Mouse (Mus musculus): ENCODE measurements around the gene Hist1h2af. TPM values are rescaled to one million over a fixed set of nuclear protein-coding genes. Genes with fewer than 3 reads are reported as not detected.

Gene Hist1h2af
- polyA plus RNA-seq, 1 experiment: 68.8 TPM

- Histone ChIP-seq H3K9me3 (replicated peaks; ENCODE audit: control insufficient read depth, insufficient read depth, low read length, poor library complexity, severe bottlenecking) (no peaks in the 10 kb centered on the region), H3K9ac (ENCODE audit: low read depth, poor library complexity, severe bottlenecking) (peak overlapping the region; percentile 44; the same call in 1 of the 2 replicates), H3K4me1 (ENCODE audit: control insufficient read depth, insufficient read depth, low read length) (peaks cover 8% of the 10 kb centered on the region), H3K27ac (ENCODE audit: insufficient read depth, low read length) (peak overlapping the region; percentile 86), H3K4me3 (ENCODE audit: low read depth, low read length) (peak overlapping the region; percentile 99), H3K27me3 (ENCODE audit: control insufficient read depth, insufficient read depth, low read length, poor library complexity, severe bottlenecking) (no peaks in the 10 kb centered on the region), H3K36me3 (ENCODE audit: control insufficient read depth, insufficient read depth, low read length, poor library complexity, severe bottlenecking) (no peaks in the 10 kb centered on the region)
- TF ChIP-seq EP300 (IDR thresholded peaks at IDR 0.05; ENCODE audit: insufficient read depth, low read depth, low read length): 0 out of 2 replicates have a peak, but pooled peaks have one; percentile 19
- TF ChIP-seq CTCF (IDR thresholded peaks at IDR 0.05; ENCODE audit: low read depth, low read length): no peak
Measured at GRCm38 (mm10) chr13:23516822-23517602, 16.7 kb upstream of the Hist1h2af start.

DNA sequence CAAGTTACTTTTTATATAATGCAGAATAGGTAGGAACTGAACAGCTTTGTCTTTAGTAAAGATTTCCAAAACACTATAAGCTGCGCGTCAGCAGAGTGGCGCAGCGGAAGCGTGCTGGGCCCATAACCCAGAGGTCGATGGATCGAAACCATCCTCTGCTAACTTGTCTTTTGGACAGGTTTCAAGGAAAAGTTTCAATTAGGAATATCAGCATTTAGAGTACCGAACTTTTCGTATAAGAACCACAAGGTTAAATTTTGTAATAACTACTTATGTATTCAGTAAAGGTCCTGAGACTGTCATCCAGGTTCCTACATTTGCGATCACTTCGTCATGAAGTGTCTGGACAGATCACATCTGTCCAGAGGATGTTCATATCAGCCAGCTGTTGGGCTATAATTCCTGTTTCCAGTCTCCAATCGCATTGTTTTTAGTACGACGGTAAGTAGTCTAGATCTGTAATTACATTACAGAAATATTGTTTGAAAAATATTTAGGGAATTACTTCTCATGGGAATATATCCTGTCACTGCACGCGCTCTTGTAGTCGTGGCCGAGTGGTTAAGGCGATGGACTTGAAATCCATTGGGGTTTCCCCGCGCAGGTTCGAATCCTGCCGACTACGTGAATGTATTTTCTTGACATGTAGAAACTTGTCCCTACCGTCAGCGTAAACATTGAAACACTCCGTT is 16.0 kb upstream of the Hist1h2af start:
- Histone ChIP-seq H3K4me1 (ENCODE audit: control insufficient read depth, insufficient read depth, low read length) (peaks cover 6% of the 10 kb centered on the region), H3K36me3 (ENCODE audit: control insufficient read depth, insufficient read depth, low read length, poor library complexity, severe bottlenecking) (no peaks in the 10 kb centered on the region), H3K4me3 (ENCODE audit: low read depth, low read length) (peak overlapping the region; percentile 99), H3K27ac (ENCODE audit: insufficient read depth, low read length) (peak overlapping the region; percentile 97), H3K9ac (ENCODE audit: low read depth, poor library complexity, severe bottlenecking) (peak overlapping the region; percentile 96), H3K9me3 (replicated peaks; ENCODE audit: control insufficient read depth, insufficient read depth, low read length, poor library complexity, severe bottlenecking) (no peaks in the 10 kb centered on the region), H3K27me3 (ENCODE audit: control insufficient read depth, insufficient read depth, low read length, poor library complexity, severe bottlenecking) (no peaks in the 10 kb centered on the region)
- no peak for TF ChIP-seq POLR2A (IDR thresholded peaks at IDR 0.05; ENCODE audit: insufficient read depth, low read length)
- no peak for TF ChIP-seq CTCF (IDR thresholded peaks at IDR 0.05; ENCODE audit: low read depth, low read length)
- 0 out of 2 replicates have a peak, but pooled peaks have one; percentile 34 for TF ChIP-seq EP300 (IDR thresholded peaks at IDR 0.05; ENCODE audit: insufficient read depth, low read depth, low read length)

DNA sequence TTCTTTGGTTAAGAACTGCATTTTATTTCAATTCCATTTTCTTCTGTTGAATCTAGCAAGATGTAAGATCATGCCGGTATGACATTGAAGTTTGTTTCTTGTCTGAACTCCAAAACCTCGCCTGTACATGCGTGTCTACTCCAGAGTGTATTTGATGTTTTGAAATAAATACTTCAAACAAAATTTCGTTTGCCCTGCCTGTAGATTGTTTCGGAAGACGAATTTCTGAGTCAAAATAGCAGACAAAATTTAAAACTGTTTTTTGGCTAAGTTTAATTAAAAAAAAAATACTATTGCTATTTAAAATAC is 15.5 kb upstream of the Hist1h2af start:
- Histone ChIP-seq H3K27ac (ENCODE audit: insufficient read depth, low read length) (peak overlapping the region; percentile 97), H3K36me3 (ENCODE audit: control insufficient read depth, insufficient read depth, low read length, poor library complexity, severe bottlenecking) (no peaks in the 10 kb centered on the region), H3K4me1 (ENCODE audit: control insufficient read depth, insufficient read depth, low read length) (peaks cover 4% of the 10 kb centered on the region), H3K9me3 (replicated peaks; ENCODE audit: control insufficient read depth, insufficient read depth, low read length, poor library complexity, severe bottlenecking) (no peaks in the 10 kb centered on the region), H3K4me3 (ENCODE audit: low read depth, low read length) (peak overlapping the region; percentile 67), H3K9ac (ENCODE audit: low read depth, poor library complexity, severe bottlenecking) (peak overlapping the region; percentile 96), H3K27me3 (ENCODE audit: control insufficient read depth, insufficient read depth, low read length, poor library complexity, severe bottlenecking) (no peaks in the 10 kb centered on the region)
- TF ChIP-seq EP300 (IDR thresholded peaks at IDR 0.05; ENCODE audit: insufficient read depth, low read depth, low read length) (no peak), CTCF (IDR thresholded peaks at IDR 0.05; ENCODE audit: low read depth, low read length) (no peak), POLR2A (IDR thresholded peaks at IDR 0.05; ENCODE audit: insufficient read depth, low read length) (no peak)

GRCm38 (mm10) chr13:23518885-23519284 is 14.8 kb upstream of the Hist1h2af start:
- Histone ChIP-seq H3K9me3 (replicated peaks; ENCODE audit: control insufficient read depth, insufficient read depth, low read length, poor library complexity, severe bottlenecking) (no peaks in the 10 kb centered on the region), H3K9ac (ENCODE audit: low read depth, poor library complexity, severe bottlenecking) (peak overlapping the region; percentile 96), H3K4me3 (ENCODE audit: low read depth, low read length) (peak overlapping the region; percentile 34), H3K4me1 (ENCODE audit: control insufficient read depth, insufficient read depth, low read length) (no peaks in the 10 kb centered on the region), H3K36me3 (ENCODE audit: control insufficient read depth, insufficient read depth, low read length, poor library complexity, severe bottlenecking) (no peaks in the 10 kb centered on the region), H3K27me3 (ENCODE audit: control insufficient read depth, insufficient read depth, low read length, poor library complexity, severe bottlenecking) (no peaks in the 10 kb centered on the region), H3K27ac (ENCODE audit: insufficient read depth, low read length) (peak overlapping the region; percentile 78)
- no peak for TF ChIP-seq CTCF (IDR thresholded peaks at IDR 0.05; ENCODE audit: low read depth, low read length)

DNA sequence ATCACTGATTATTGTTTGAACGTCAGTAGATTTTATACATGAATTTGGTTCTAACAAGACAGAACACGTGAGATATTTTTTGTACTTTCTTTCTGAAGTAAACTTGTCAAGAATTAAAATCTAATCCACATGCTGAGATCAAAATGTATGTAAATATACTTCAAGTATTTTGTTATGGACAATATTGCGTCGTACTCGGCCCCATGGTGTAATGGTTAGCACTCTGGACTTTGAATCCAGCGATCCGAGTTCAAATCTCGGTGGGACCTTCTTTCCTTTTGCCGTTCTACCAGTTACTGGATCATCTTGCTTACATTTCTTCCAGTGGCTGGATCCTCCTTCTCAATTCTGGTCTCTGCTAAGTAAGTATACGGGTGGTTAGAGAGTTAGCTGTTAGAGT is 14.3 kb upstream of the Hist1h2af start:
- no peaks in the 10 kb centered on the region for H3K27me3 ChIP-seq (ENCODE audit: control insufficient read depth, insufficient read depth, low read length, poor library complexity, severe bottlenecking)
- TF ChIP-seq POLR2A (IDR thresholded peaks at IDR 0.05; ENCODE audit: insufficient read depth, low read length) (no peak), CTCF (IDR thresholded peaks at IDR 0.05; ENCODE audit: low read depth, low read length) (no peak), EP300 (IDR thresholded peaks at IDR 0.05; ENCODE audit: insufficient read depth, low read depth, low read length) (no peak)
- peak overlapping the region; percentile 78 for H3K27ac ChIP-seq (ENCODE audit: insufficient read depth, low read length)
- H3K4me3 ChIP-seq (ENCODE audit: low read depth, low read length): peak overlapping the region; percentile 34
- H3K9me3 ChIP-seq (replicated peaks; ENCODE audit: control insufficient read depth, insufficient read depth, low read length, poor library complexity, severe bottlenecking): no peaks in the 10 kb centered on the region
- no peaks in the 10 kb centered on the region for H3K36me3 ChIP-seq (ENCODE audit: control insufficient read depth, insufficient read depth, low read length, poor library complexity, severe bottlenecking)
- peak overlapping the region; percentile 96 for H3K9ac ChIP-seq (ENCODE audit: low read depth, poor library complexity, severe bottlenecking)
- no peaks in the 10 kb centered on the region for H3K4me1 ChIP-seq (ENCODE audit: control insufficient read depth, insufficient read depth, low read length)

GRCm38 (mm10) chr13:23521703-23522102 is 12.0 kb upstream of the Hist1h2af start:
- Histone ChIP-seq H3K27ac (ENCODE audit: insufficient read depth, low read length) (no peak overlapping the region), H3K9me3 (replicated peaks; ENCODE audit: control insufficient read depth, insufficient read depth, low read length, poor library complexity, severe bottlenecking) (no peaks in the 10 kb centered on the region), H3K4me3 (ENCODE audit: low read depth, low read length) (no peak overlapping the region), H3K27me3 (ENCODE audit: control insufficient read depth, insufficient read depth, low read length, poor library complexity, severe bottlenecking) (no peaks in the 10 kb centered on the region), H3K9ac (ENCODE audit: low read depth, poor library complexity, severe bottlenecking) (peak overlapping the region; percentile 58; the same call in 1 of the 2 replicates), H3K4me1 (ENCODE audit: control insufficient read depth, insufficient read depth, low read length) (no peaks in the 10 kb centered on the region), H3K36me3 (ENCODE audit: control insufficient read depth, insufficient read depth, low read length, poor library complexity, severe bottlenecking) (no peaks in the 10 kb centered on the region)
- TF ChIP-seq POLR2A (IDR thresholded peaks at IDR 0.05; ENCODE audit: insufficient read depth, low read length): no peak
- 0 out of 2 replicates have a peak, but pooled peaks have one; percentile 12 for TF ChIP-seq EP300 (IDR thresholded peaks at IDR 0.05; ENCODE audit: insufficient read depth, low read depth, low read length)
